Mouse (Mus musculus): ENCODE data around the gene Slc41a3.

Gene Slc41a3

GRCm38 (mm10) chr6:90688003-90688402, 83.5 kb downstream of the Slc41a3 start:
- no peak for DNase-seq

GRCm38 (mm10) chr6:90688742-90689141, 84.2 kb downstream of the Slc41a3 start:
- no peak for DNase-seq

DNA sequence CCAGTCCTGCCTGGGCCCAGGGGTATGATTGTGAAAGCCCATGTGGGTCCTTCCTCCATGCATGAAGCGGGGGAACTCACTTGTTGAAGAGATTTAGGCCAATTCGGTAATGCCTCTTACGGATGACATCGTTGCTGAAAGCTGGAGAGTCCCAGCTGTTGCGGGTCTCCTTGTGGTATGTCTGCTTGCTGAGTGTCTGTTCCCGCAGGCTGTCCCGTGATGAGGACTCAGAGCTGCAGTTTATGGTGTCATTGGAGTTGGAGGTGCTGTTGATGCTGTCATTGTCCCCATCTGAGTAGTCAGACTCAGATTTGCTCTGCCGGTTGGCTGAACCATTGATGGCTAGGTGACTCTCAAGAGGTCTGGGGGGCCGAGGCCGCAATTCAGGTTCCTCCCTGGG, 85.0 kb downstream of the Slc41a3 start:
- no peak for DNase-seq

DNA sequence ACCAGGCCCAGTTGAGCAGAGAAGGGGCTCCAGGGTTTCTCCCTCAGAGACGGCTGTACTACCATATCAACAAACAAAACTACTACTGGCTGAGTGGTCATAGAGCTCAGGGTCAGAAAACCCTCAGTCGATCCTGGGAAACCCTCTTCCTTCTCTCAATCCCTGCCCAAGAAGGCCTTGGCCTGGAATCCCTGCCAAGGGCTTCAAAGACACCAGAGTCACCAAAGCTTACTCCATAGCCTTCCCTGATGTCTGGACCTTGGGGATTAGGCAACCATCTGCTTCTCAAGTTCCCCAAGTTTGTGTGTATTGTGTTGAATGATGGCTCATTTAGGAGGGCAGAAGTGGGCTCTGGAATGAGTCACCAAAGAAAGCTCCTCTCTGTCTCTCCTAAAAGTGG, 87.4 kb downstream of the Slc41a3 start:
- DNase-seq, result no peak

- no peak for DNase-seq
Measured at GRCm38 (mm10) chr6:90692404-90692803, 87.9 kb downstream of the Slc41a3 start.

DNA sequence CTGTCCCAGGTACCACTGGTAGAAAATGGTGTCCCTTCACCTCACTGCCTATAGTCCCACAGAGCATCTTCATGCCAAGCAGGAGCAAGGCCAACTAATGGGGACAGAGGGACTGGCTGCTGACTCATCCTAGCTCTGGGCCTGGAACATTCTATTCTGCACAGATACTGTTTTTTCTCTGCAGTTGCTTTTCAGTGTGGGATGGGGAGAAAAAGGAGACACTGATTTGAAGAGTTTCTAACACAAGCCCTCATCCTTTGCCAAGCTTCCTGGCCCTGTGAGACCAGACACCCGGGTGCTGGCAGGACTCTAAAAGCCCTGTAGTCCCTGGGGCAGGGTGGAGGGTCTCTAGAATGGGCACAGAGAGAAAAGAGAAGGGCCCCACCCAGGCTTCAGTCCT, 91.2 kb downstream of the Slc41a3 start:
- DNase-seq, result no peak
